Comparison of ENCODE assay signal across 15 mouse cellular contexts in genomic region chr3:31042992-31043391, GRCm38 (mm10).
"Had no signal": no experiment of that assay in that cellular context is flagged by ENCODE, and none has a peak within 500 bp of the region (broad histone marks: within the 10 kb centered on the region; RNA-seq: fewer than 3 reads in every experiment).

No protein-coding gene starts in this region.

- H3K9me3 ChIP-seq: midbrain, embryonic 10.5 days; midbrain, embryonic 12.5 days; neural tube, embryonic 12.5 days; stomach, embryonic 15.5 days had no signal

- H3K27ac ChIP-seq: midbrain, embryonic 10.5 days; midbrain, embryonic 12.5 days; neural tube, embryonic 12.5 days; stomach, embryonic 15.5 days; stomach, postnatal 0 days had no signal

- H3K4me3 ChIP-seq: midbrain, embryonic 10.5 days; midbrain, embryonic 12.5 days; myocyte; neural tube, embryonic 12.5 days; stomach, embryonic 15.5 days had no signal

- DNase-seq: lung, adult 18-20 months; lung, embryonic 14.5 days; lung, postnatal 10 days; lung, postnatal 4 days; midbrain, embryonic 14.5 days; right cerebral cortex, postnatal 14 days; thymus, adult 2 months; thymus, postnatal 14 days; thymus, postnatal 36 days had no signal

- H3K4me1 ChIP-seq: midbrain, embryonic 10.5 days; midbrain, embryonic 12.5 days; neural tube, embryonic 12.5 days; stomach, embryonic 15.5 days had no signal

- H3K27me3 ChIP-seq: midbrain, embryonic 12.5 days; neural tube, embryonic 12.5 days; stomach, embryonic 15.5 days had no signal
